In the genomic region with DNA sequence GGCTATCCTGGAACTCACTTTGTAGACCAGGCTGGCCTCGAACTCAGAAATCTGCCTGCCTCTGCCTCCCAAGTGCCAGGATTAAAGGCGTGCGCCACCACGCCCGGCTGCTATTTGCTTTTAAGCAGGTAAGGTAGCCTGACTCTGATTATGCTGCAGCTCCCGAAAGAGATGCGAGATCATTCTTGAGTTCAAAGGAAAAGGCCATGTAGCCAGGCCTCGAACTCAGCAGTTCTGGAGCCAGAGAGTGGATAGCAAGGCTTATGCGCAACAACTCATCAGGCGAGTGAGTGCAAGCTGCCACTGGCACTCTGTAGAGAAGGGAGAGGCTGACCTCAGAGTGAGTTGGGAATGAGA, we compare ENCODE assay signal across 8 mouse cellular contexts. TPM values are rescaled to one million over a fixed set of nuclear protein-coding genes. Genes with fewer than 3 reads are reported as not detected.
DNase-seq lines count a peak whose midpoint lies in the region; ATAC-seq and TF ChIP-seq lines count a peak whose summit lies in the region.

No protein-coding gene starts in this region.

- TF ChIP-seq CTCF in testis, adult 2 months (IDR thresholded peaks at IDR 0.05; ENCODE audit: control insufficient read depth, insufficient read depth, insufficient replicate concordance, low read depth, low read length): no peak

- H3K9ac ChIP-seq in liver, embryonic 12.5 days: peak overlapping the region; percentile 88; the same call in 1 of the 2 replicates

- no peak for DNase-seq in testis, postnatal 14 days (ENCODE audit: low spot score)
- no peak for DNase-seq in adrenal gland, postnatal 25 days
- no peak for DNase-seq in urinary bladder, postnatal 10 days (ENCODE audit: low spot score)

- H3K4me1 ChIP-seq in erythroblast, embryonic 14.5 days (ENCODE audit: control insufficient read depth): peaks cover 71% of the 10 kb centered on the region
- peaks cover 32% of the 10 kb centered on the region for H3K4me1 ChIP-seq in testis, adult 2 months (ENCODE audit: control insufficient read depth, insufficient read depth, low read length)
- H3K4me1 ChIP-seq in liver, embryonic 12.5 days: peaks cover 76% of the 10 kb centered on the region

- H3K4me3 ChIP-seq in erythroblast, embryonic 14.5 days (replicated peaks): peak overlapping the region; percentile 68
- H3K4me3 ChIP-seq in testis, adult 2 months (ENCODE audit: control insufficient read depth, low read depth, low read length): peak overlapping the region; percentile 91
- H3K4me3 ChIP-seq in liver, embryonic 12.5 days: peak overlapping the region; percentile 79

- WGBS in liver, embryonic 12.5 days (ENCODE audit: insufficient replicate concordance): 88% methylated on average over 10 of the region's 10 CpGs

- ATAC-seq in erythroblast, adult 5-6 weeks (replicated peaks; ENCODE audit: low FRiP score, poor library complexity, severe bottlenecking): no peak
- ATAC-seq in liver, embryonic 12.5 days: no peak
- no peak for ATAC-seq in activated CD4-positive, CD25-positive, alpha-beta regulatory T cell, adult 4 months

- H3K9me3 ChIP-seq in erythroblast, embryonic 14.5 days (ENCODE audit: control insufficient read depth, low read length): no peaks in the 10 kb centered on the region
- H3K9me3 ChIP-seq in liver, embryonic 12.5 days (replicated peaks): no peaks in the 10 kb centered on the region

- peak overlapping the region; percentile 99 for H3K4me2 ChIP-seq in liver, embryonic 12.5 days

- TF ChIP-seq POLR2A in testis, adult 2 months (IDR thresholded peaks at IDR 0.05; ENCODE audit: control insufficient read depth, low read depth, low read length): no peak

- H3K27me3 ChIP-seq in erythroblast, embryonic 14.5 days (ENCODE audit: control insufficient read depth): peaks cover 34% of the 10 kb centered on the region
- H3K27me3 ChIP-seq in testis, adult 2 months (ENCODE audit: control insufficient read depth, insufficient read depth, low read length): no peaks in the 10 kb centered on the region
- H3K27me3 ChIP-seq in liver, embryonic 12.5 days (replicated peaks): peaks cover 30% of the 10 kb centered on the region

- H3K36me3 ChIP-seq in erythroblast, embryonic 14.5 days (ENCODE audit: control insufficient read depth): peaks cover 14% of the 10 kb centered on the region
- H3K36me3 ChIP-seq in testis, adult 2 months (ENCODE audit: control insufficient read depth, insufficient read depth, low read length): no peaks in the 10 kb centered on the region
- peaks cover 19% of the 10 kb centered on the region for H3K36me3 ChIP-seq in liver, embryonic 12.5 days

- peak overlapping the region; percentile 68 for H3K27ac ChIP-seq in testis, adult 2 months (ENCODE audit: control insufficient read depth, insufficient read depth, low read depth, low read length)
- H3K27ac ChIP-seq in liver, embryonic 12.5 days: peak overlapping the region; percentile 89

RNA-seq across cellular contexts. Expression of a gene that starts 0.7 kb away (rescaled TPM):
- polyA plus RNA-seq in erythroblast, embryonic 14.5 days (2012): 21.3 and 25.9 TPM in 2 replicates
- total RNA-seq in erythroblast, adult 5-6 weeks (2015; ENCODE audit: low replicate concordance): 14.0 and 58.5 TPM in 2 replicates
- 20.8 and 29.3 TPM in 2 replicates for total RNA-seq in erythroblast, adult 5-6 weeks (2017; ENCODE audit: low replicate concordance)
- polyA plus RNA-seq in testis, adult 2 months (2012; rRNA removed): 76.5 and 78.9 TPM in 2 replicates
- polyA plus RNA-seq in liver, embryonic 12.5 days (2016; fragmentation: Nextera tagmentation; extraction: Ambion mirVana): 103 and 105 TPM in 2 replicates
- 64.0 and 69.5 TPM in 2 replicates for total RNA-seq in adrenal gland, postnatal 25 days (2021)
- polyA plus RNA-seq in activated CD4-positive, CD25-positive, alpha-beta regulatory T cell, adult 4 months (2017; shearing (Covaris generic)): 100 to 1,000 TPM; 224 to 285 TPM

RNA-seq across cellular contexts. Expression of a gene that starts 1.7 kb away (rescaled TPM):
- polyA plus RNA-seq in erythroblast, embryonic 14.5 days (2012): 0.26 and 0.65 TPM in 2 replicates
- 6.9 and 15.6 TPM in 2 replicates for total RNA-seq in erythroblast, adult 5-6 weeks (2015; ENCODE audit: low replicate concordance)
- total RNA-seq in erythroblast, adult 5-6 weeks (2017; ENCODE audit: low replicate concordance): 12.0 and 12.4 TPM in 2 replicates
- polyA plus RNA-seq in testis, adult 2 months (2012; rRNA removed): 5.4 and 6.1 TPM in 2 replicates
- 4.7 and 4.9 TPM in 2 replicates for polyA plus RNA-seq in liver, embryonic 12.5 days (2016; fragmentation: Nextera tagmentation; extraction: Ambion mirVana)
- total RNA-seq in adrenal gland, postnatal 25 days (2021): 7.9 and 10.1 TPM in 2 replicates
- polyA plus RNA-seq in activated CD4-positive, CD25-positive, alpha-beta regulatory T cell, adult 4 months (2017; shearing (Covaris generic)): 10 to 100 TPM; 26.4 to 33.4 TPM

RNA-seq across cellular contexts. Expression of a gene that starts 31.4 kb away (rescaled TPM):
- polyA plus RNA-seq in erythroblast, embryonic 14.5 days (2012): 0.05 TPM in 1 of 2 replicates, not detected in the other
- total RNA-seq in erythroblast, adult 5-6 weeks (2015; ENCODE audit: low replicate concordance): 2.3 and 2.9 TPM in 2 replicates
- 1.1 TPM in 1 of 2 replicates, not detected in the other for total RNA-seq in erythroblast, adult 5-6 weeks (2017; ENCODE audit: low replicate concordance)
- 12.2 and 13.2 TPM in 2 replicates for polyA plus RNA-seq in testis, adult 2 months (2012; rRNA removed)
- polyA plus RNA-seq in liver, embryonic 12.5 days (2016; fragmentation: Nextera tagmentation; extraction: Ambion mirVana): 5.3 and 6.7 TPM in 2 replicates
- total RNA-seq in adrenal gland, postnatal 25 days (2021): 18.5 and 20.9 TPM in 2 replicates
- 1 to 10 TPM; 2.4 to 3.4 TPM for polyA plus RNA-seq in activated CD4-positive, CD25-positive, alpha-beta regulatory T cell, adult 4 months (2017; shearing (Covaris generic))
